Mouse (Mus musculus) MEL (cell line): ENCODE measurements around the gene Peli1. TPM values are rescaled to one million over a fixed set of nuclear protein-coding genes. Genes with fewer than 3 reads are reported as not detected.

Source experiments
- DNase-seq: peaks from one replicate; pipeline ENCODE4 v3.0.0; 2011; ENCODE audit warnings: low read depth, low spot score
- H3K27ac ChIP-seq: 2 replicates; pipeline ENCODE4 v1.5.1; 2012; ENCODE audit warnings: low read depth, mild to moderate bottlenecking, control low read depth, low read length, moderate library complexity; ENCODE audit not compliant: control insufficient read depth
- H3K27me3 ChIP-seq, 2 experiments: fragments of 150-350 bp in 1 of 2; sonication (generic) in 1 of 2; 2 replicates each; pipeline ENCODE4 v1.6.1; 2012; ENCODE audit warnings: low read length in 2 of 2, mild to moderate bottlenecking in 2 of 2, improper control_type of control experiment in 1 of 2, moderate library complexity in 1 of 2; ENCODE audit not compliant: insufficient read depth in 2 of 2, control insufficient read depth in 1 of 2
- H3K36me3 ChIP-seq, 2 experiments: 2 replicates each; pipeline ENCODE4 v1.6.1; 2012 to 2014; ENCODE audit warnings: low read length in 2 of 2, improper control_type of control experiment in 1 of 2, inconsistent platforms in 1 of 2, mild to moderate bottlenecking in 1 of 2; ENCODE audit not compliant: insufficient read depth in 2 of 2, control insufficient read depth in 1 of 2
- H3K4me1 ChIP-seq, 2 experiments: fragments of 150-350 bp in 1 of 2; sonication (generic) in 1 of 2; 2 replicates each; pipeline ENCODE4 v1.6.1; 2012; ENCODE audit warnings: low read length in 2 of 2, improper control_type of control experiment in 1 of 2, mild to moderate bottlenecking in 1 of 2; ENCODE audit not compliant: insufficient read depth in 2 of 2, control insufficient read depth in 1 of 2
- H3K4me3 ChIP-seq, 2 experiments: fragments of 150-350 bp in 1 of 2; sonication (generic) in 1 of 2; 2 replicates each; pipeline ENCODE4 v1.5.1; 2012; ENCODE audit warnings: low read depth in 2 of 2, low read length in 2 of 2, mild to moderate bottlenecking in 2 of 2, moderate library complexity in 2 of 2, control low read depth in 1 of 2, improper control_type of control experiment in 1 of 2; ENCODE audit not compliant: control insufficient read depth in 1 of 2, insufficient read depth in 1 of 2
- H3K79me2 ChIP-seq: 2 replicates; pipeline ENCODE4 v1.6.1; 2012; ENCODE audit warnings: mild to moderate bottlenecking, low read length, moderate library complexity; ENCODE audit not compliant: control insufficient read depth, poor library complexity, insufficient read depth
- H3K9ac ChIP-seq: 2 replicates; pipeline ENCODE4 v1.6.1; 2012; ENCODE audit warnings: low read depth, mild to moderate bottlenecking, control low read depth, low read length, moderate library complexity; ENCODE audit not compliant: control insufficient read depth, poor library complexity, severe bottlenecking
- H3K9me3 ChIP-seq: fragments of 150-350 bp; sonication (generic); replicated peaks from 2 replicates; pipeline ENCODE4 v1.6.1; 2012; ENCODE audit warnings: mild to moderate bottlenecking, low read length, improper control_type of control experiment, moderate library complexity; ENCODE audit not compliant: insufficient read depth
- CHD1 ChIP-seq: IDR thresholded peaks from 2 replicates; pipeline ENCODE4 v1.6.1; 2012; ENCODE audit warnings: low read depth, mild to moderate bottlenecking, inconsistent platforms, low read length, improper control_type of control experiment
- CTCF ChIP-seq, 3 experiments: IDR thresholded peaks in 2 of 3; conservative IDR thresholded peaks in 1 of 3; 2 replicates each; pipeline ENCODE4 v1.5.1; 2011 to 2012; ENCODE audit warnings: low read length in 3 of 3, low read depth in 2 of 3, mild to moderate bottlenecking in 2 of 3, improper control_type of control experiment in 1 of 3, inconsistent platforms in 1 of 3, mixed read lengths in 1 of 3, moderate library complexity in 1 of 3; ENCODE audit not compliant: control insufficient read depth in 1 of 3, insufficient read depth in 1 of 3, poor library complexity in 1 of 3, severe bottlenecking in 1 of 3
- EP300 ChIP-seq, 2 experiments: IDR thresholded peaks; 2 replicates each; pipeline ENCODE4 v1.6.1; 2011; ENCODE audit warnings: improper control_type of control experiment in 2 of 2, low read length in 2 of 2, low read depth in 1 of 2, mild to moderate bottlenecking in 1 of 2
- ETS1 ChIP-seq: IDR thresholded peaks from 2 replicates; pipeline ENCODE4 v1.6.1; 2012; ENCODE audit warnings: low read depth, mild to moderate bottlenecking, inconsistent platforms, low read length, improper control_type of control experiment, moderate library complexity
- GATA1 ChIP-seq: IDR thresholded peaks from 2 replicates; pipeline ENCODE4 v1.6.1; 2011; ENCODE audit warnings: low read depth, low read length, improper control_type of control experiment
- MAX ChIP-seq: IDR thresholded peaks from 2 replicates; pipeline ENCODE4 v1.6.1; 2011; ENCODE audit warnings: low read length, improper control_type of control experiment
- MAZ ChIP-seq: IDR thresholded peaks from 2 replicates; pipeline ENCODE4 v1.6.1; 2012; ENCODE audit warnings: low read depth, mild to moderate bottlenecking, inconsistent platforms, low read length, improper control_type of control experiment
- MEF2A ChIP-seq: IDR thresholded peaks from 2 replicates; pipeline ENCODE4 v1.6.1; 2014; ENCODE audit warnings: low read depth, mild to moderate bottlenecking, inconsistent platforms, low read length, improper control_type of control experiment; ENCODE audit not compliant: poor library complexity, insufficient replicate concordance, severe bottlenecking; ENCODE audit errors: extremely low read depth
- MYB ChIP-seq: IDR thresholded peaks from 2 replicates; pipeline ENCODE4 v1.6.1; 2011; ENCODE audit warnings: mild to moderate bottlenecking, low read depth, low read length, improper control_type of control experiment
- MYC ChIP-seq: IDR thresholded peaks from 2 replicates; pipeline ENCODE4 v1.6.1; 2011; ENCODE audit warnings: low read depth, mild to moderate bottlenecking, low read length, improper control_type of control experiment, moderate library complexity
- POLR2AphosphoS2 ChIP-seq: IDR thresholded peaks from 2 replicates; pipeline ENCODE4 v1.6.1; 2011; ENCODE audit warnings: low read length, improper control_type of control experiment
- RCOR1 ChIP-seq: IDR thresholded peaks from 2 replicates; pipeline ENCODE4 v1.6.1; 2012; ENCODE audit warnings: low read depth, mild to moderate bottlenecking, inconsistent platforms, low read length, improper control_type of control experiment
- SIN3A ChIP-seq: IDR thresholded peaks from 2 replicates; pipeline ENCODE4 v1.6.1; 2012; ENCODE audit warnings: low read length, improper control_type of control experiment, inconsistent platforms
- TAL1 ChIP-seq: IDR thresholded peaks from 2 replicates; pipeline ENCODE4 v1.6.1; 2012; ENCODE audit warnings: mild to moderate bottlenecking, inconsistent platforms, low read length, moderate library complexity, mixed read lengths
- TCF12 ChIP-seq: IDR thresholded peaks from 2 replicates; pipeline ENCODE4 v1.6.1; 2014; ENCODE audit warnings: low read depth, mild to moderate bottlenecking, inconsistent platforms, low read length, improper control_type of control experiment, moderate library complexity
- UBTF ChIP-seq: IDR thresholded peaks from 2 replicates; pipeline ENCODE4 v1.6.1; 2012; ENCODE audit warnings: low read depth, mild to moderate bottlenecking, inconsistent platforms, low read length, improper control_type of control experiment, moderate library complexity, borderline replicate concordance; ENCODE audit not compliant: insufficient read depth
- ZNF384 ChIP-seq: IDR thresholded peaks from 2 replicates; pipeline ENCODE4 v1.6.1; 2012; ENCODE audit warnings: low read depth, mild to moderate bottlenecking, inconsistent platforms, low read length, improper control_type of control experiment
- polyA plus RNA-seq, 2 experiments: library from polyadenylated mRNA; stranded (reverse) in 1 of 2; unstranded in 1 of 2; fragments of >175 nt in 1 of 2; fragments of >200 nt in 1 of 2; gene quantifications; 2 replicates each; pipeline versions ENCODE4 v1.2.1 to v1.2.4; 2012; ENCODE audit warnings: low replicate concordance in 2 of 2, low read depth in 1 of 2; ENCODE audit not compliant: insufficient read length in 2 of 2, insufficient read depth in 1 of 2, missing spikeins in 1 of 2
- total RNA-seq: library from RNA; depleted of rRNA; stranded (reverse); fragments of 300-350 nt; gene quantifications from 2 replicates; pipeline ENCODE4 v1.2.3, GENCODE M21; 2012

Peli1 gene
- total and polyA plus RNA-seq, 3 experiments = 7.5 to 11.6 TPM; not detected in 1

- Histone ChIP-seq H3K27ac (peak overlapping the region; percentile 46), H3K36me3 (peaks cover 0 to 32% of the 10 kb centered on the region in 2 experiments; a peak in 2 of 4 replicates), H3K27me3 (no peaks in the 10 kb centered on the region), H3K9me3 (no peaks in the 10 kb centered on the region), H3K4me3 (no peak overlapping the region), H3K9ac (no peak overlapping the region), H3K79me2 (no peaks in the 10 kb centered on the region), H3K4me1 (peaks cover 18 to 35% of the 10 kb centered on the region in 2 experiments)
- DNase-seq = peak; percentile 85
- TF ChIP-seq MYB (peak; percentile 43; the same call in 1 of the 2 replicates), MYC (0 out of 2 replicates have a peak, but pooled peaks have one; percentile 9), GATA1 (peak; percentile 77), TAL1 (peak; percentile 71), EP300 (IDR thresholded peaks at IDR 0.05; ENCODE audit: low read depth in 1 of 2, low read length in 2 of 2) (peak; percentile 74 to 84), MAZ (no peak), CTCF (IDR thresholded peaks at IDR 0.05 in 2 of 3, conservative IDR thresholded peaks at IDR 0.05 in 1 of 3; ENCODE audit: control insufficient read depth in 1 of 3, insufficient read depth in 1 of 3, low read depth in 2 of 3, low read length in 3 of 3, poor library complexity in 1 of 3, severe bottlenecking in 1 of 3) (no peak), SIN3A (peak; percentile 45), TCF12 (peak; percentile 67; the same call in 1 of the 2 replicates)
These were observed 81.2 kb downstream of the Peli1 start for GRCm38 (mm10) chr11:21172281-21172680.

GRCm38 (mm10) chr11:21173926-21174325 lies 82.8 kb downstream of the Peli1 start:
- H3K79me2 ChIP-seq = no peaks in the 10 kb centered on the region
- H3K9ac ChIP-seq = no peak overlapping the region
- peaks cover 0 to 32% of the 10 kb centered on the region in 2 experiments; a peak in 2 of 4 replicates for H3K36me3 ChIP-seq
- no peak overlapping the region for H3K27ac ChIP-seq
- no peak overlapping the region for H3K4me3 ChIP-seq
- H3K27me3 ChIP-seq = no peaks in the 10 kb centered on the region
- no peaks in the 10 kb centered on the region for H3K9me3 ChIP-seq
- no peak for DNase-seq
- TF ChIP-seq ZNF384 (no peak), CTCF (IDR thresholded peaks at IDR 0.05 in 2 of 3, conservative IDR thresholded peaks at IDR 0.05 in 1 of 3; ENCODE audit: control insufficient read depth in 1 of 3, insufficient read depth in 1 of 3, low read depth in 2 of 3, low read length in 3 of 3, poor library complexity in 1 of 3, severe bottlenecking in 1 of 3) (no peak), CHD1 (no peak), POLR2AphosphoS2 (no peak), TCF12 (no peak), RCOR1 (no peak), ETS1 (no peak), MAX (no peak), SIN3A (no peak), EP300 (IDR thresholded peaks at IDR 0.05; ENCODE audit: low read depth in 1 of 2, low read length in 2 of 2) (no peak), UBTF (no peak), GATA1 (no peak), MEF2A (no peak)
- TF ChIP-seq, all 39 proteins: peak for 0
- peaks cover 18 to 35% of the 10 kb centered on the region in 2 experiments for H3K4me1 ChIP-seq
